Mouse (Mus musculus) 416B (cell line): ENCODE data around the gene Myo1a.

ENCODE experiments used
- DNase-seq: peaks from one replicate; pipeline ENCODE4 v3.0.0; 2011; ENCODE audit warnings: low read depth

Myo1a gene

GRCm38 (mm10) chr10:127730285-127730932 lies 25.4 kb downstream of the Myo1a start:
- no peak for DNase-seq

GRCm38 (mm10) chr10:127730933-127731310 lies 26.0 kb downstream of the Myo1a start:
- DNase-seq = no peak

- no peak for DNase-seq
Observed at GRCm38 (mm10) chr10:127731397-127731796, 26.4 kb downstream of the Myo1a start.

- DNase-seq = peak; percentile 65
Observed at GRCm38 (mm10) chr10:127734434-127734833, 29.5 kb downstream of the Myo1a start.

GRCm38 (mm10) chr10:127736266-127736665 lies 31.3 kb downstream of the Myo1a start:
- DNase-seq = peak; percentile 24

GRCm38 (mm10) chr10:127736916-127737315 lies 31.9 kb downstream of the Myo1a start:
- DNase-seq = peak; percentile 73

GRCm38 (mm10) chr10:127737552-127737951 lies 32.6 kb downstream of the Myo1a start:
- no peak for DNase-seq

- peak; percentile 71 for DNase-seq
Observed at GRCm38 (mm10) chr10:127738151-127738882, 33.3 kb downstream of the Myo1a start.

- peak; percentile 66 for DNase-seq
Observed at GRCm38 (mm10) chr10:127739083-127739660, 34.2 kb downstream of the Myo1a start, which contains the start of gene Zbtb39. Zbtb39 (plus strand) TSS chr10:127739538.

- DNase-seq = no peak
Observed at GRCm38 (mm10) chr10:127739661-127740161, 34.7 kb downstream of the Myo1a start.

GRCm38 (mm10) chr10:127744661-127745060 lies 39.7 kb downstream of the Myo1a start:
- DNase-seq = peak; percentile 54

GRCm38 (mm10) chr10:127745886-127746285 lies 40.9 kb downstream of the Myo1a start:
- DNase-seq = no peak

GRCm38 (mm10) chr10:127747254-127747653 lies 42.3 kb downstream of the Myo1a start:
- DNase-seq = no peak

- DNase-seq = no peak
Observed at GRCm38 (mm10) chr10:127748847-127749612, 44.1 kb downstream of the Myo1a start.

GRCm38 (mm10) chr10:127750136-127750777 lies 45.3 kb downstream of the Myo1a start:
- DNase-seq = no peak

GRCm38 (mm10) chr10:127751548-127751947 lies 46.6 kb downstream of the Myo1a start, which contains the start of gene Gpr182:
Gpr182 (minus strand) TSS chr10:127751732.
- DNase-seq = no peak

GRCm38 (mm10) chr10:127754566-127755166 lies 49.7 kb downstream of the Myo1a start:
- no peak for DNase-seq

GRCm38 (mm10) chr10:127755246-127755645 lies 50.3 kb downstream of the Myo1a start:
- DNase-seq = no peak

- DNase-seq = no peak
Observed at GRCm38 (mm10) chr10:127755770-127756468, 50.9 kb downstream of the Myo1a start.
